8 mouse cellular contexts compared by ENCODE assay signal in genomic region chr4:139310899-139311701, GRCm38 (mm10). TPM values are rescaled to one million over a fixed set of nuclear protein-coding genes. Genes with fewer than 3 reads are reported as not detected.
DNase-seq lines count a peak whose midpoint lies in the region; ATAC-seq lines count a peak whose summit lies in the region.

No protein-coding gene starts in this region.

- peak; percentile 75 for ATAC-seq in intestine, embryonic 14.5 days (replicated peaks; ENCODE audit: low FRiP score, low TSS enrichment, low read depth)
- 0 out of 2 replicates have a peak, but pooled peaks have one; percentile 8 for ATAC-seq in megakaryocyte progenitor cell, adult 5-6 weeks (replicated peaks; ENCODE audit: poor library complexity)
- ATAC-seq in erythroid progenitor cell, adult 5-6 weeks (replicated peaks; ENCODE audit: low FRiP score, poor library complexity, severe bottlenecking): no peak

- H3K27ac ChIP-seq in intestine, embryonic 14.5 days (ENCODE audit: low read depth): peak overlapping the region; percentile 78

- DNase-seq in cerebellum, adult 11 months: peak; percentile 6
- DNase-seq in cerebellum, postnatal 10 days: no peak
- peak; percentile 33 for DNase-seq in thymus, postnatal 0 days (ENCODE audit: low spot score)
- no peak for DNase-seq in thymus, adult 18-20 months
- no peak for DNase-seq in intestine, embryonic 14.5 days (ENCODE audit: low spot score)
- DNase-seq in layer of hippocampus, postnatal 14 days (ENCODE audit: low spot score in 2 of 2): no peak

- peaks cover 24% of the 10 kb centered on the region for H3K36me3 ChIP-seq in intestine, embryonic 14.5 days (ENCODE audit: control insufficient read depth, insufficient read depth, low read length)

- peak overlapping the region; percentile 95 for H3K4me3 ChIP-seq in intestine, embryonic 14.5 days (ENCODE audit: low read depth, low read length)

- H3K27me3 ChIP-seq in intestine, embryonic 14.5 days (replicated peaks; ENCODE audit: control insufficient read depth, insufficient read depth, low read length): no peaks in the 10 kb centered on the region

- no peaks in the 10 kb centered on the region for H3K9me3 ChIP-seq in intestine, embryonic 14.5 days (ENCODE audit: control insufficient read depth, low read length)

- peaks cover 15% of the 10 kb centered on the region; the same call in 1 of the 2 replicates for H3K4me1 ChIP-seq in intestine, embryonic 14.5 days (replicated peaks; ENCODE audit: control insufficient read depth, insufficient read depth, low read length)

- WGBS in intestine, embryonic 14.5 days: under 1% methylated on average over 53 of the region's 53 CpGs

- peak overlapping the region; percentile 88 for H3K9ac ChIP-seq in intestine, embryonic 14.5 days (ENCODE audit: low read length)

- peak overlapping the region; percentile 93 for H3K4me2 ChIP-seq in intestine, embryonic 14.5 days (ENCODE audit: low read length)

RNA-seq across cellular contexts. Expression of gene Akr7a5, which starts 0.6 kb away (rescaled TPM):
- 68.9 and 75.5 TPM in 2 replicates for polyA plus RNA-seq in thymus, postnatal 0 days (2015; fragmentation: Nextera tagmentation; extraction: Ambion mirVana)
- polyA plus RNA-seq in intestine, embryonic 14.5 days (2014; fragmentation: Nextera tagmentation; extraction: Ambion mirVana): 133 and 140 TPM in 2 replicates
- total RNA-seq in megakaryocyte progenitor cell, adult 5-6 weeks (2015): 10.6 and 11.8 TPM in 2 replicates
- 11.2 and 13.0 TPM in 2 replicates for total RNA-seq in megakaryocyte progenitor cell, adult 5-6 weeks (2017)
- total RNA-seq in erythroid progenitor cell, adult 5-6 weeks (2015; ENCODE audit: low replicate concordance): 4.0 TPM in 1 of 2 replicates, not detected in the other
- 1.2 TPM in 1 of 2 replicates, not detected in the other for total RNA-seq in erythroid progenitor cell, adult 5-6 weeks (2017; ENCODE audit: low replicate concordance)
- 10 to 100 TPM; 28.2 to 29.7 TPM for total RNA-seq in layer of hippocampus, postnatal 14 days (2021)

RNA-seq across cellular contexts. Expression of gene Pqlc2, which starts 0.6 kb away (rescaled TPM):
- polyA plus RNA-seq in thymus, postnatal 0 days (2015; fragmentation: Nextera tagmentation; extraction: Ambion mirVana): 13.5 and 14.5 TPM in 2 replicates
- polyA plus RNA-seq in intestine, embryonic 14.5 days (2014; fragmentation: Nextera tagmentation; extraction: Ambion mirVana): 15.9 and 17.1 TPM in 2 replicates
- total RNA-seq in megakaryocyte progenitor cell, adult 5-6 weeks (2015): 3.5 and 5.6 TPM in 2 replicates
- total RNA-seq in megakaryocyte progenitor cell, adult 5-6 weeks (2017): 1.3 and 3.9 TPM in 2 replicates
- total RNA-seq in erythroid progenitor cell, adult 5-6 weeks (2015; ENCODE audit: low replicate concordance): 4.3 and 10.5 TPM in 2 replicates
- total RNA-seq in erythroid progenitor cell, adult 5-6 weeks (2017; ENCODE audit: low replicate concordance): 1.1 and 4.5 TPM in 2 replicates
- total RNA-seq in layer of hippocampus, postnatal 14 days (2021): 10 to 100 TPM; 11.9 to 16.8 TPM

RNA-seq across cellular contexts. Expression of gene Mrto4, which starts 41.3 kb away (rescaled TPM):
- polyA plus RNA-seq in thymus, postnatal 0 days (2015; fragmentation: Nextera tagmentation; extraction: Ambion mirVana): 115 and 116 TPM in 2 replicates
- 132 TPM in 2 replicates for polyA plus RNA-seq in intestine, embryonic 14.5 days (2014; fragmentation: Nextera tagmentation; extraction: Ambion mirVana)
- total RNA-seq in megakaryocyte progenitor cell, adult 5-6 weeks (2015): 150 and 154 TPM in 2 replicates
- total RNA-seq in megakaryocyte progenitor cell, adult 5-6 weeks (2017): 72.2 and 75.9 TPM in 2 replicates
- 29.2 and 30.6 TPM in 2 replicates for total RNA-seq in erythroid progenitor cell, adult 5-6 weeks (2015; ENCODE audit: low replicate concordance)
- total RNA-seq in erythroid progenitor cell, adult 5-6 weeks (2017; ENCODE audit: low replicate concordance): 9.9 and 11.1 TPM in 2 replicates
- total RNA-seq in layer of hippocampus, postnatal 14 days (2021): 10 to 100 TPM; 45.7 to 48.2 TPM

RNA-seq across cellular contexts. Expression of gene Emc1, which starts 41.3 kb away (rescaled TPM):
- 16.8 and 17.8 TPM in 2 replicates for polyA plus RNA-seq in thymus, postnatal 0 days (2015; fragmentation: Nextera tagmentation; extraction: Ambion mirVana)
- polyA plus RNA-seq in intestine, embryonic 14.5 days (2014; fragmentation: Nextera tagmentation; extraction: Ambion mirVana): 17.1 and 23.1 TPM in 2 replicates
- total RNA-seq in megakaryocyte progenitor cell, adult 5-6 weeks (2015): 19.2 and 19.8 TPM in 2 replicates
- total RNA-seq in megakaryocyte progenitor cell, adult 5-6 weeks (2017): 30.3 and 42.6 TPM in 2 replicates
- total RNA-seq in erythroid progenitor cell, adult 5-6 weeks (2015; ENCODE audit: low replicate concordance): 8.0 and 14.4 TPM in 2 replicates
- total RNA-seq in erythroid progenitor cell, adult 5-6 weeks (2017; ENCODE audit: low replicate concordance): 23.4 and 42.7 TPM in 2 replicates
- total RNA-seq in layer of hippocampus, postnatal 14 days (2021): 10 to 100 TPM; 83.6 to 88.6 TPM

RNA-seq across cellular contexts. Expression of gene Ubr4, which starts 41.3 kb away (rescaled TPM):
- polyA plus RNA-seq in thymus, postnatal 0 days (2015; fragmentation: Nextera tagmentation; extraction: Ambion mirVana): 44.9 and 50.7 TPM in 2 replicates
- 72.0 and 76.6 TPM in 2 replicates for polyA plus RNA-seq in intestine, embryonic 14.5 days (2014; fragmentation: Nextera tagmentation; extraction: Ambion mirVana)
- total RNA-seq in megakaryocyte progenitor cell, adult 5-6 weeks (2015): 63.6 and 83.1 TPM in 2 replicates
- 41.7 and 46.1 TPM in 2 replicates for total RNA-seq in megakaryocyte progenitor cell, adult 5-6 weeks (2017)
- 141 and 175 TPM in 2 replicates for total RNA-seq in erythroid progenitor cell, adult 5-6 weeks (2015; ENCODE audit: low replicate concordance)
- total RNA-seq in erythroid progenitor cell, adult 5-6 weeks (2017; ENCODE audit: low replicate concordance): 117 and 123 TPM in 2 replicates
- total RNA-seq in layer of hippocampus, postnatal 14 days (2021): 100 to 1,000 TPM; 154 to 171 TPM

Comparison
In these comparisons a context has a peak if more than half of its experiments do, and no peak if none do; other contexts are left out.
1. DNase-seq: peak in cerebellum, adult 11 months (single experiment) and thymus, postnatal 0 days (single experiment); none in cerebellum, postnatal 10 days (0 of 2), thymus, adult 18-20 months (0 of 2), intestine, embryonic 14.5 days (single experiment) and layer of hippocampus, postnatal 14 days (0 of 2).